Mouse (Mus musculus) limb, embryonic 15.5 days (tissue): ENCODE data around the gene Avil. TPM values are rescaled to one million over a fixed set of nuclear protein-coding genes. Genes with fewer than 3 reads are reported as not detected.

ENCODE experiments used
- ATAC-seq: fragments of 200-750 bp; cut with Nextera tagmentation; 2 replicates; pipeline ENCODE4 v1.8.0; 2017; ENCODE audit warnings: low read depth, moderate TSS enrichment; ENCODE audit not compliant: insufficient number of reproducible peaks, low FRiP score, low TSS enrichment
- H3K27ac ChIP-seq: fragments of 300-500 bp; sonication (generic); 2 replicates; pipeline ENCODE4 v1.5.1; 2015; ENCODE audit warnings: moderate library complexity, mild to moderate bottlenecking, inconsistent platforms
- H3K27me3 ChIP-seq: fragments of 300-500 bp; sonication (generic); 2 replicates; pipeline ENCODE4 v1.6.1; 2015; ENCODE audit warnings: inconsistent platforms
- H3K36me3 ChIP-seq: fragments of 300-500 bp; sonication (generic); 2 replicates; pipeline ENCODE4 v1.6.1; 2015; ENCODE audit warnings: inconsistent platforms
- H3K4me1 ChIP-seq: fragments of 300-500 bp; sonication (generic); 2 replicates; pipeline ENCODE4 v1.6.1; 2015; ENCODE audit warnings: inconsistent platforms
- H3K4me2 ChIP-seq: fragments of 300-500 bp; sonication (generic); 2 replicates; pipeline ENCODE4 v1.6.1; 2015; ENCODE audit warnings: mild to moderate bottlenecking, inconsistent platforms
- H3K4me3 ChIP-seq: fragments of 300-500 bp; sonication (generic); 2 replicates; pipeline ENCODE4 v1.5.1; 2015; ENCODE audit warnings: mild to moderate bottlenecking, inconsistent platforms
- H3K9ac ChIP-seq: fragments of 300-500 bp; sonication (generic); 2 replicates; pipeline ENCODE4 v1.6.1; 2015; ENCODE audit warnings: inconsistent platforms
- H3K9me3 ChIP-seq: fragments of 300-500 bp; sonication (generic); 2 replicates; pipeline ENCODE4 v1.6.1; 2016; ENCODE audit warnings: inconsistent platforms
- WGBS: fragments of 180-500 bp; shearing (Covaris S2); methylation state at CpG from one replicate; pipeline ENCODE4 v1.1.7; 2015; 5-methylcytosine and 5-hydroxymethylcytosine counted together
- microRNA counts: library from miRNA; unstranded; fragments of <30 nt; microRNA quantifications from one replicate; lab custom pipeline; 2016
- microRNA-seq: library from miRNA; unstranded; fragments of <30 nt; microRNA quantifications from one replicate; pipeline ENCODE4, GENCODE M21; 2016
- polyA plus RNA-seq: library from polyadenylated mRNA; unstranded; fragments of >200 nt; fragmentation: Nextera tagmentation; extraction: Ambion mirVana; gene quantifications from 2 replicates; pipeline ENCODE4 v1.2.1, GENCODE M21; 2015

Avil gene
- polyA plus RNA-seq, 1 experiment from 2014 or later = 0.50 TPM

DNA sequence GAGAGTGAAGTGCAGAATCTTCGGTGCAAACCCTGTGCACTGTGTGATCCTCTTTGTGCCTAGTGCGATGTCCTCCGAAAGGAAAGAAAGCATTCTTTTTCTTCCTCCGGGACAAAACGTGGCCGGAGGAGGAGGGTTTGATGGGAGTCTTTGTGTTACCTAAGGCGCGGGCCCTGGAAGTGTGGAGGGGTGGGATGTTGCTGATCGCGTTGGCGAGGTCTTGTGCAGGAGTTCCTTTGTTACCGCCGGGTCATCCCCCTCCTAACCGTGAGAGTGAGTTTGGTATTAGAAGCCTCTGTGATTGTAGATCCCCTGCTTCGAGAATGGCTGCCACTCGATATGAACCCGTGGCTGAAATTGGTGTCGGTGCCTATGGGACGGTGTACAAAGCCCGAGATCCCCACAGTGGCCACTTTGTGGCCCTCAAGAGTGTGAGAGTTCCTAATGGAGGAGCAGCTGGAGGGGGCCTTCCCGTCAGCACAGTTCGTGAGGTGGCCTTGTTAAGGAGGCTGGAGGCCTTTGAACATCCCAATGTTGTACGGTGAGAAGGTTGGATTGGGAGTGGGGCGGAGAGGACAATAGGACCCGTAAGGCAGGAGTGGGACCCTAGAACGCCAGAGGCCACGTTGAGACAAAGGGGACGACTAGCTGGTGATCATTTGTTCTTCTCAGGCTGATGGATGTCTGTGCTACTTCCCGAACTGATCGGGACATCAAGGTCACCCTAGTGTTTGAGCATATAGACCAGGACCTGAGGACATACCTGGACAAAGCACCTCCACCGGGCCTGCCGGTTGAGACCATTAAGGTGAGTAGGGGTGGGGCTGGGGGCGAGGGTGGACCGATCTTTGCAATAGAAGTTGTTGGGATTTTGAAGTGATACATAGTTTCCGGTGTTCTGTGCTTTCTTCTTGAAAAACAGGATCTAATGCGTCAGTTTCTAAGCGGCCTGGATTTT, 63.7 kb downstream of the Avil start:
- H3K36me3 ChIP-seq = peaks cover 40% of the 10 kb centered on the region
- no peak for ATAC-seq
- 10% methylated on average over 37 of the region's 37 CpGs for WGBS

DNA sequence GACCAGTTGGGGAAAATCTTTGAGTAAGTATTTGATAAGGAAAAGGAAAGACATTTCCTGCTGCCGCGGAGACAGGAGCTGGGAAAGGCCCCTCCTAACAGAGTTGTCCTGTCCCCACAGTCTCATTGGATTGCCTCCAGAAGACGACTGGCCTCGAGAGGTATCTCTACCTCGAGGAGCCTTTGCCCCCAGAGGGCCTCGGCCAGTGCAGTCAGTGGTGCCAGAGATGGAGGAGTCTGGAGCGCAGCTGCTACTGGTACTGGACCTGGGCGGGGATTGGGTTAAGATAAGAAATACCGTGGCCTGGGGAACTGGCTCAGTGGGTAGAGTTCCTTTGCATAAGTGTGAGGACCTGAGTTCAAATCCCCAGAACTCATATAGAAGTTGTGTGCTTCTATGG, 65.5 kb downstream of the Avil start:
- no peak for ATAC-seq
- 86% methylated on average over 9 of the region's 9 CpGs for WGBS
- H3K9me3 ChIP-seq = no peaks in the 10 kb centered on the region

More for the DNA sequence above, 63.7 kb downstream of the Avil start:
- Histone ChIP-seq H3K4me3 (peak overlapping the region; percentile 82), H3K4me1 (peaks cover 38% of the 10 kb centered on the region), H3K27ac (peak overlapping the region; percentile 88), H3K27me3 (peaks cover 13% of the 10 kb centered on the region), H3K4me2 (peak overlapping the region; percentile 76), H3K9ac (peak overlapping the region; percentile 80), H3K9me3 (no peaks in the 10 kb centered on the region)

DNA sequence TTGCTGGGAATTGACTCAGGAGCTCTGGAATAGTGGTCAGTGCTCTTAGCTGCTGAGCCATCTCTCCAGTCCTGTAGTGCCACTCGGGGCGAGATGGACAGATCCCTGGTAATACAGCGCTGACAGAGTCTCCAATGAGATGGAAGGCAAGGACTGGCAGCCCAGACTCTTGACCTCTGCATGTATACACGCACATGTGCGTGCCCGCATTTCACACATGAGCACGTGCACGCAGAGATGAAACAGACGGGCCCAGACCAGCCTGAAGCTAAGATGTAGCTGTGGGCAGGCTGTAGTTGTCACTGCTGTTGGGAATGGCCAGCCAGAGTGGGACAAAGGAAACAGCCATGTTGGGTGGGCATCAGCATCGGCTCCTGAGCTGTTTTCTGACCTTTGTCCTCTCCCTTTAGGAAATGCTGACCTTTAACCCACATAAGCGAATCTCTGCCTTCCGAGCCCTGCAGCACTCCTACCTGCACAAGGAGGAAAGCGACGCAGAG, 66.1 kb downstream of the Avil start:
- no peak overlapping the region for H3K9ac ChIP-seq
- H3K27me3 ChIP-seq = no peaks in the 10 kb centered on the region
- no peak overlapping the region for H3K4me3 ChIP-seq
- H3K27ac ChIP-seq = no peak overlapping the region
- peaks cover 39% of the 10 kb centered on the region for H3K4me1 ChIP-seq
- no peaks in the 10 kb centered on the region for H3K9me3 ChIP-seq
- peaks cover 40% of the 10 kb centered on the region for H3K36me3 ChIP-seq
- H3K4me2 ChIP-seq = no peak overlapping the region
- 93% methylated on average over 14 of the region's 14 CpGs for WGBS
- ATAC-seq = no peak

More for the DNA sequence above, 65.5 kb downstream of the Avil start:
- peaks cover 40% of the 10 kb centered on the region for H3K36me3 ChIP-seq
- peaks cover 36% of the 10 kb centered on the region for H3K4me1 ChIP-seq
- H3K27me3 ChIP-seq = peaks cover 4% of the 10 kb centered on the region; the same call in 1 of the 2 replicates
- H3K9ac ChIP-seq = no peak overlapping the region
- H3K4me3 ChIP-seq = no peak overlapping the region
- no peak overlapping the region for H3K27ac ChIP-seq
- H3K4me2 ChIP-seq = no peak overlapping the region

DNA sequence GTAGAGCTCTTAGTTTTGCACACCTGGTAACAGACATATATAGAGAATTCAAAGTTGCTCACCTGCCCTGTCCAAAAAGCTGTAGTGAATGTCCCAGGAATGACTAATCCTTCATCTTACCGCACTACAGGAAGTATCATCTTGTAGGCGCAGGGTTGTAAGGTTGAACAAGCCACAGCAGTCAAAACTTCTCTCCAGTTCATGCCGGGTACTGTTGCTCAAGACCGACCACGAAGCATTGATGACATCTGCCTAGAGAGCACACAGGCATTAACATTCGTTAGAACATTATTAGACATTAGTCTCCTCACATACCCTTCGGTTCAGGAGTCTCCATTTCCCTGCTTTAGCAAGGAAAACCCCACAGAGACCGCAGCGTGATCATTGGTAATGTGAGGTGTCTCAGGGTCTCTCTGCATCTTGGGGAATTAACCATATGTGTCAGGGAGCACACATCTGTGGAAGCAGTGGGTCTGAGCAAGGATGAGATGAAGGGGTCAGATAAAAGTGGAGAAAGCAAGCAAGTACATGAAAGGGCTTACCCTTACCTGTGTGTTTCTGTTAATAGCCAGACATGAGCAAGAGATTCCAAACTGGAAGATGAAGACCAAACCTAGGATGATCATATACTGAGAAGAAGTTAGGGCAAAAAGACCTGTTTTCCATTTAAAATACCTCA, 68.0 kb downstream of the Avil start:
- H3K9ac ChIP-seq = peak overlapping the region; percentile 10; the same call in 1 of the 2 replicates
- peaks cover 40% of the 10 kb centered on the region for H3K36me3 ChIP-seq
- 71% methylated on average over 9 of the region's 9 CpGs for WGBS
- no peak for ATAC-seq
- H3K9me3 ChIP-seq = no peaks in the 10 kb centered on the region
- peak overlapping the region; percentile 74 for H3K4me2 ChIP-seq
- no peaks in the 10 kb centered on the region for H3K27me3 ChIP-seq
- H3K27ac ChIP-seq = peak overlapping the region; percentile 95
- H3K4me3 ChIP-seq = peak overlapping the region; percentile 68
- peaks cover 39% of the 10 kb centered on the region for H3K4me1 ChIP-seq

DNA sequence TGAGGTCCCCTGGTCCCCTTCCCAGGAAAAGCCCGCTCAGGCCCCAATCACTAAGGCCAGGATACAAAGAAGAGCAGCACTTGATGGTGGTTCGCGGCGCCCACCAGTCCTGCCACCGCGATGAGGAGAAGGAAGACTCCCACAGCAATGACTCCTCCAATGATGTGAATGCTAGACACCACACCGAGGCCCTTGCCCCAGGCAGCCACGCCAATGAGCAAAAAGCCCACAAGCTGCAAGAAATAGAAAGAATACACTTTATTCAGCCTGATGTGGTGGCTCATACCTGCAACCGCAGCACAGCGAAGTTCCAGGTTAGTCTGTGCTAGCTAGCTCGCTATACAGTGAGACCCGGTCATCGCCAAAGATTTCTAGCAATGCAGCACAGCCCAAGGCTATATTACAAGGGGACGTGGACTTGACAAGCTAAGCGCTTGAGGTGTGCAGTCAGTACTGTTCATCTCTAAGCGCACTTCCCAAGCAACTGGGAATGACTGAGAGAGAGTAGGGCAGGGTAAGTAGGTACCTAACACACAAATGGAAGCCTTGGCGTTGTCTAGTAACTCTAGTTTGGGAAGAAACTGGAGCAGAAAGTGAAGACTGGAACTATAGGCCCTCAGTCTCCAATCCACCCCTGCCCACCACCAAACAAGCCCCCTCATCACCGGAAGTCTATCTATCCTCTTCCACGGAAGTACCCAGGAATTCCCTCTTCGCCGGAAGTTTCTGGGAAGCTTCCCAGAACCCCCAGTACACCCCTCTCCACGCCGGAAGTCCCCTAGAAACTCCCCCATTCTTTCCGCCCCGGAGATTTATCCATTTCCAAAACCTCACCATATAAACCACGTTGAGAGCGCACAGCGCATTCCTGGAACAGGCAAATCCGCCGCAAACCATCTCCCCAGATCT, 69.0 kb downstream of the Avil start:
- Histone ChIP-seq H3K9me3 (no peaks in the 10 kb centered on the region), H3K4me3 (peak overlapping the region; percentile 68), H3K9ac (peak overlapping the region; percentile 51), H3K27ac (peak overlapping the region; percentile 95), H3K27me3 (no peaks in the 10 kb centered on the region), H3K4me2 (peak overlapping the region; percentile 74), H3K4me1 (peaks cover 37% of the 10 kb centered on the region), H3K36me3 (peaks cover 40% of the 10 kb centered on the region)
- WGBS = 7% methylated on average over 30 of the region's 30 CpGs
- peak; percentile 66; the same call in 1 of the 2 replicates for ATAC-seq

MicroRNAs within 50 kb of the gene (microRNA counts, 519-probe panel; counts per million panel counts)
- microRNA mmu-miR-26a (lab: Ali Mortazavi, UCI) (2,555 counts per million, percentile 53 among the panel's probes with 10 or more counts), microRNA mmu-miR-546 (lab: Ali Mortazavi, UCI) (not detected)

Small RNAs within 50 kb of the gene (microRNA-seq; reads per million reads assigned to microRNA genes)
- gene Mir26a-2 (48.9 reads per million, percentile 41 among the genes with 10 or more reads in this experiment), gene Mir546 (not detected)

Other genes starting within 250 kb of the Avil start
- gene Atp23, start 99.4 kb upstream of the Avil start, polyA plus RNA-seq = 14.3 and 14.5 TPM in 2 replicates
- 72.2 and 85.8 TPM in 2 replicates for gene Ctdsp2, start 22.0 kb upstream of the Avil start, polyA plus RNA-seq
- 69.6 and 71.6 TPM in 2 replicates for gene Tsfm, start 30.1 kb downstream of the Avil start, polyA plus RNA-seq
- 58.6 and 61.8 TPM in 2 replicates for gene Mettl1, start 40.7 kb downstream of the Avil start, polyA plus RNA-seq
- gene Eef1akmt3, start 40.8 kb downstream of the Avil start, polyA plus RNA-seq = 1.9 and 2.0 TPM in 2 replicates
- 0.12 and 0.32 TPM in 2 replicates for gene Cyp27b1, start 47.5 kb downstream of the Avil start, polyA plus RNA-seq
- gene March9, start 59.5 kb downstream of the Avil start, polyA plus RNA-seq = 1.2 and 1.7 TPM in 2 replicates
- gene Cdk4, start 62.8 kb downstream of the Avil start, polyA plus RNA-seq = 1,296 and 1,322 TPM in 2 replicates
- 161 and 175 TPM in 2 replicates for gene Tspan31, start 69.6 kb downstream of the Avil start, polyA plus RNA-seq
- gene Agap2, start 74.6 kb downstream of the Avil start, polyA plus RNA-seq = 0.10 and 0.72 TPM in 2 replicates
- 103 and 110 TPM in 2 replicates for gene Os9, start 120.4 kb downstream of the Avil start, polyA plus RNA-seq
- 12.3 and 12.4 TPM in 2 replicates for gene B4galnt1, start 164.5 kb downstream of the Avil start, polyA plus RNA-seq
- gene Slc26a10, start 179.9 kb downstream of the Avil start, polyA plus RNA-seq = 1.2 and 1.7 TPM in 2 replicates
- gene Arhgef25, start 189.4 kb downstream of the Avil start, polyA plus RNA-seq = 115 and 118 TPM in 2 replicates
- gene Dtx3, start 195.0 kb downstream of the Avil start, polyA plus RNA-seq = 140 and 144 TPM in 2 replicates
- 27.8 and 29.8 TPM in 2 replicates for gene Pip4k2c, start 210.9 kb downstream of the Avil start, polyA plus RNA-seq